Mouse (Mus musculus): ENCODE results near the gene Gm8765.
"Not testable (repeated sequence)": the region's sequence is repeated elsewhere in the genome, so short reads cannot be mapped to it uniquely, and the experiment has no call there.

Gm8765 gene

DNA sequence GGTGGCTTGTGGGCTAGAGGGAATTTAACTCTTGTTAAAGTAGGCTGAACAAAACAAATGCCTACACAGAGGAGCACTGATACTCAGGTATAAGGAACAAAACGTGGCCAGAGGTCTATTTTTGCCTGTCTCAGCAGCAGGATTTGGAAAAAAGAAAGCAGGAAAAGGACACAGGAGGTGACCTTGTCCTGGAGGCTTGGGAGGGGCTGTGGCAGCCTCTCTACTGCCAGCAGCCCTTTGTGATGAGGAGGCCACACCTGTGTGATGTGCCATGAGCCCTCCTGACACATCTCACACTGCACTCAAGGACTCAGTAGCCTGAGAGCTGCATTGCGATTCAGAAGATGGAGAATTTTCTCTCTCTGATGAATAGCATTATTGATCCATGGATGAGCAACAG, at the start of gene Gm8765:
TSS of gene Gm8765 (plus strand) at position 301 of the 400 bp plus-strand sequence.
- not testable (repeated sequence) for DNase-seq

DNA sequence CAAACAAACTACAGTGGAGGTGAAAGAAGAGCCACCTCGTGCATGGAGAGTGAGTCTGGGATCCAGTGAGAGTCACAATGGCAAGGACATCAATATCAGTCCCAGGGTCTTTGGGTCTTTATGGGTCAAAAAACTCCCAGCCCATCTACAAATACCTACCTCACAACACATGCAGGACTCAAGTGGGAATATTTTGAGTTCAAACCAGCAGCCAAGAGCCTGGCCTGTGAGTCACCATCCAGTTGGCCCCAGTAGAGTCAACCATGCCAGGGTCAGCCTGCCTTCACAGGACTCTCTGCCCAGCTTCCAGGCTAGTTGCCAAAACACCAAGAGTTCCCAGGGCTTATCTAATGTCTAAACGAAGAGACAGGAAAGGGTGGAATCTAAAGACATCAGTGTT, 49.3 kb upstream of the Gm8765 start:
- DNase-seq, result not testable (repeated sequence)

DNA sequence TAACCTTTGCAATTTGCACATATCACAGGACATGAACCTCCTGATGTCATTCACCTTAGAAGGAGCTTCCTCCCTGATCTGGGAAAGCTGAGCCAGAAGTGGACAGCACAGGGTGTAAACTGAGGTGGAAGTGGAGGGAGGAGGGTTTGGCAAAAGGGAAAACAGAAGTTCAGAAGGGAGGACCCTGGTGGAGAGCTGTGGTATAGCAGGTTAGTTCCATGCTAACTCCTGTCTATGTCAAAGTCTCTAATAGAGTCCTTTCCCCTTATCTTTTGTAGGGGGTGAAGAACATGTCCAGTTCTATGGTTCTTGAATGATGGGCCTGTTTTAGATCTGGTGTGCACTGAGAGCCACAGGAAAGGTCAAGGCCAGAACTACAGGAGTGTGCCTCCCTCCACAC, 52.2 kb downstream of the Gm8765 start:
- DNase-seq, result not testable (repeated sequence)

DNA sequence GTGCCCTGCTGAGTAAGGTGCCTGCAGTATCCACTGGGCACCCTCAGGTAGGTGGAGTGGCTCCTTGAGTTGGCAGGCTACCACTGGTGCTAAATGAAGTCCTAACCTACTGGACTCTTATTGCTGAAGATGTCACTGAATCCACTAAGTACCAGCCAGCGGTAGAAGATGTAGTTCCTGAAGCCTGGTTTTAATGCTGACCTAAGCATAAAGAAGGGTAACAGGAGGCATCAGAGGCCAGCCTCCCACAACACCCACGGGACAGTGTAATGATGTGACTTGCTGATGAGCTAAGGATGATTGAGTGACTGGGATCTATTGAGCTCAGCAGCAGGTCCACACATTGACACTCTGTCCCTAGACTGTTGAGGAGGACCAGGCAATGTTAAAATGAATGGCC, 53.6 kb downstream of the Gm8765 start:
- DNase-seq, result no peak

DNA sequence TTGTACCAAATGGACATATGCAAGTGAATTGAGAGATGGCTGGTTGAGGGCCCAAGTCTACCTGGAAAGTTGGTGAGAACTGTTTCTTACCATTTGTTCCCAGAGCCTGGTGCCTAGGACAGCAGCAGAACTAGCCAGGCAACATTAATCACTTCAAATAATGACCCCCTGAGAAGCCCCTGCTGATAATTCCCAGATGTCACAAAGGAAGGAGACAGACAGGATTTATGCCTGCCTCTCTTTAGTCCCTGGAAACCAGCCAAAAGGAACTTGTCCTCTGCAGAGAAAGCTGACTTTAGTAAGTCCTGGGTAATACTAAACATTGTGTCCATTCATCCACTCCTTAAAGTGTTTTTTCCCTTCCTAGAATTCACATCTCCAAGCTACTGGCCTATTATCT, 54.8 kb downstream of the Gm8765 start:
- DNase-seq, result not testable (repeated sequence)

Measured in lung, postnatal 14 days (tissue).